Mouse (Mus musculus) heart, adult 10 weeks (tissue): ENCODE results near the gene Nap1l3. TPM values are rescaled to one million over a fixed set of nuclear protein-coding genes. Genes with fewer than 3 reads are reported as not detected.

Experiments
- polyA plus RNA-seq: library from polyadenylated mRNA; stranded (reverse); fragments of 350-450 nt; fragmentation: Illumina TruSeq; extraction: RNeasy Lipid Tissue Mini Kit (QIAGEN cat#74804); gene quantifications from one replicate; pipeline ENCODE4 v1.2.3, GENCODE M21; 2014; ENCODE audit warnings: low read depth, low replicate concordance

The Nap1l3 gene
- polyA plus RNA-seq = 1.0 TPM

GRCm38 (mm10) chrX:122396781-122397581 lies at the start of gene Nap1l3:
TSS of gene Nap1l3 (minus strand) at chrX:122397401.

